Mouse (Mus musculus): Measurements from ENCODE around the gene Zfp3.
A peak's percentile ranks its signal among the peaks of the same experiment; 100 is the strongest.
"Not testable (repeated sequence)": the region's sequence is repeated elsewhere in the genome, so short reads cannot be mapped to it uniquely, and the experiment has no call there.

Gene Zfp3

GRCm38 (mm10) chr11:70754958-70755357, 9.1 kb upstream of the Zfp3 start:
- no peak for DNase-seq (ENCODE audit: extremely low read depth, insufficient read length, low spot score)

DNA sequence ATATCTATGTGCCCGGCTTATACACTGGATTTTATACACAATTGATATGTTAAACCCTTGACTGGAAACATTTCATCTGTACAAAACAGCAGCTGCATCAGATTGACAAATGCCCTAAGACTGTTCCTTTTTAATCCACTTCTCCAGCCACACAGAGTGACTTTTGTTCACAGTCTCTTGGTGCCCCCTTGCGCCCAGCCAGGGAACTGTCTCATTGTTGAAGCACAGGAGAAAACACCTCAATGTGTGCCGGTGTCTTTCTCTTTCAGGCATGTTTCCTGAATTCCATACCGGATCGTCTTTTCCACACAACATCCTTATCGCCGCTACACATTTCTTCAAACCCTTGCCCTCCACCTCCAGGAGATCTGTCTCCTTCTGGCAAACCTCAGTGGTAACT, 8.4 kb upstream of the Zfp3 start:
- no peak for DNase-seq (ENCODE audit: extremely low read depth, insufficient read length, low spot score)

- DNase-seq (ENCODE audit: extremely low read depth, insufficient read length, low spot score): not testable (repeated sequence)
These were observed 3.6 kb upstream of the Zfp3 start for GRCm38 (mm10) chr11:70760446-70760845.

DNA sequence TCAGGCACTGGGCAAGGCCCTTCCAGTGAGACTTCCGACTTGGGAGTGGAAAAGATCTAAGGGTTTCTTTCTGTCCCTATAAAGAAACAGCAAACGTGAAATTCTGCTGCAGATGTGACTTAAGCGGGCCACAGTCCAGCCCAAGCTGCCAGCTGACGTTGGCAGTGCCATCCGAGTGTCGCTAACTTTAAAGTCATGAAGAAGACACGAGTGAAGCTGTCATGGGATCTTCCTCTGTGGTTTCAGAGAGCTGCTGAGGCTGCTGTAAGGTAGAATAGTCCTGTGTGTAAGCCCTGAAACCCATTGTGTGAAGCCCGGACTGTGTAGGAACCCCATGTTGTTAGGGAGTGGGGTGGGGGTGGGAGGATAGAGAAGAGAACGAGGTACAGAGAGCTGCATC, 1.4 kb upstream of the Zfp3 start:
- DNase-seq (ENCODE audit: extremely low read depth, insufficient read length, low spot score): no peak

- no peak for DNase-seq (ENCODE audit: extremely low read depth, insufficient read length, low spot score)
These were observed 450 bp upstream of the Zfp3 start for GRCm38 (mm10) chr11:70763582-70763935.

GRCm38 (mm10) chr11:70765776-70766445, 1.9 kb downstream of the Zfp3 start:
- DNase-seq (ENCODE audit: extremely low read depth, insufficient read length, low spot score): peak; percentile 38

- DNase-seq (ENCODE audit: extremely low read depth, insufficient read length, low spot score): no peak
These were observed 6.8 kb downstream of the Zfp3 start for GRCm38 (mm10) chr11:70770804-70771203.

DNA sequence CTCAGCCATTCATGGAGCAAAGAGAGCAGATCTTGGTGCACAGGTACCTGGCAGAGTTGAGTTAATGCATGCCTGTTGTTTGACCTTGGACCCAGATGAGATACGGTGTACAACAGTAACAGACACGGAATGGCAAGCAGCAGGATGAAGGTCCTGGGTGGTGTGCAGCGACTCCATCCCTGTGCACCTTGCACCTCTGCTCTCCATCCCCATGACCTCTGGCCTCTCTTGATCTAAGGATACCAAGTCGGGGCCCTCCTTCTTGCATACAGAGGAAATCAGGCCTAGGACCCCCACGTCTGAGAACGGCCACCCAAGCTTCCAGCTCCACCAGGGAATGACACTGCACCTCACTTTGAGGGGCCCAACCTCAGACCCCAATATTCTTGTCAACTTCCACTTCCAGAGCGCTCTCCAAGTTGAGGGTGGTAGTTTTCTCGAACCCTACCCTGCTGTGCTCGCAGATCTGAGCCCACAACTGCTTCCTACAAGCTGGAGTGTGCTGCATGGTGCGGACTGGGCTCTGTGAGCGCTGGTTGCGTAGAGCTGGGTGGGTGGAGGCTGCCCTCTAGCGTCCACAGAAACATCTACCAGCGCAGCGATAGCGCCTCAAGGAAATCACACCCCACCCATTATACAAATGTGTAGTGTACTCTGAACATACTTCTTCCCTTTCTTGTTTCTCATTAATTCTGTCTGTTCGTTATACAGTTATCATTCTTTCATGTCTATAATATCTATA, 13.0 kb downstream of the Zfp3 start:
- peak; percentile 56 for DNase-seq (ENCODE audit: extremely low read depth, insufficient read length, low spot score)

GRCm38 (mm10) chr11:70777634-70778033, 13.6 kb downstream of the Zfp3 start:
- DNase-seq (ENCODE audit: extremely low read depth, insufficient read length, low spot score): no peak

DNA sequence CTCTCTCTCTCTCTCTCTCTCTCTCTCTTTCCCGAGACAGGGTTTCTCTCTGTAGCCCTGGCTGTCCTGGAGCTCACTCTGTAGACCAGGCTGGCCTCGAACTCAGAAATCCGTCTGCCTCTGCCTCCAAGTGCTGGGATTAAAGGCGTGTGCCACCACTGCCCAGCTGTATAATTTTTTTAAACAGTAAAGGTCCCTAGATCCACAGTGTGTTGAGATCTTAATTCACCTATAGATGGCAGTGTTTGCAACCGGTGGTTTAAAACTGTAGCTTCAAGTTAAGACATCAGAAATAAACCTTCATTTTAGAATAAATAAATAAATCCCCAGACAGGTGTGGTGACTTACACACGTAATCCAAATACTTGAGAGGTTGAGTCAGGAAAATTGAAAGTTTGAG, 14.0 kb downstream of the Zfp3 start:
- DNase-seq (ENCODE audit: extremely low read depth, insufficient read length, low spot score): peak; percentile 20

GRCm38 (mm10) chr11:70785908-70786307, 21.9 kb downstream of the Zfp3 start:
- DNase-seq (ENCODE audit: extremely low read depth, insufficient read length, low spot score): no peak

DNA sequence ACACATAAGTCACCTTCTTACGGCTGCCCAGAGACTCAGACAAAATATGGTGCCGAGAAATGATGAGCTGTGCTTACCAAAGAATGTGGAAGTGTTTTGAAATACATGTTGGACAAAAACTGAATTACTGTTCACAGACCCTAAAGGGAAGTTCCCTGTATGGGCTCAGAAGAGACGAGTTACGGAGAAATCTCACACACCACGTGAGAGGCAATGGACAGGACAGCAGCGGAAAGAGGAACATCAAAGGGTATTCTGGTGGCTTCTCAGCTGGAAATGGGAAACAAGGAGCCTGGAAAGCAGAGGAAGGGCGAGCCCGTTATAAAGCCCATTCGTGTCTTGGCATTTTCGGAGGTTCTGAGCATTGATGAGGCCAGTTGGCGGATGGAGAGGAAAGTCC, 23.0 kb downstream of the Zfp3 start:
- DNase-seq (ENCODE audit: extremely low read depth, insufficient read length, low spot score): no peak

GRCm38 (mm10) chr11:70788972-70789655, 25.1 kb downstream of the Zfp3 start:
- no peak for DNase-seq (ENCODE audit: extremely low read depth, insufficient read length, low spot score)

GRCm38 (mm10) chr11:70790426-70790825, 26.4 kb downstream of the Zfp3 start:
- no peak for DNase-seq (ENCODE audit: extremely low read depth, insufficient read length, low spot score)

GRCm38 (mm10) chr11:70790874-70791551, 27.0 kb downstream of the Zfp3 start:
- DNase-seq (ENCODE audit: extremely low read depth, insufficient read length, low spot score): no peak

DNA sequence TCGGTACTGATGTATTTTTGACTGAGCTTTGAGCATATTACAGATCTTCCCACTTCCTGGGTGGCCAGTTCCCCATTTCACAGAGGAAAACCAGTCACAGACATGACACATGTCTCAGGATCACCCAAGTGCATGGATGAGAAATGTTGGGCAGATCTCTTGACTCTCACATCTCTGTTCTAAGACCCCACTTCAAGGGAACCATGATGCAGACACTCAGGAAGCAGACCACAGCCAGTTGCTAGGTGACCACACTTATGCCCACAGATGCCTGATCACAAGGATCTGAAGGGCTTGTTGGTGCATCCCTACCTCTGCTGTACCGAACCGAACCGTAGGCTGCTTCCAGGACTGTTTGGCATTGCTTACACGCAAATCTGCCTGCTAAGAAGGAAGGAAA, 27.7 kb downstream of the Zfp3 start:
- DNase-seq (ENCODE audit: extremely low read depth, insufficient read length, low spot score): no peak

GRCm38 (mm10) chr11:70792409-70792808, 28.4 kb downstream of the Zfp3 start:
- no peak for DNase-seq (ENCODE audit: extremely low read depth, insufficient read length, low spot score)

- no peak for DNase-seq (ENCODE audit: extremely low read depth, insufficient read length, low spot score)
These were observed 38.3 kb downstream of the Zfp3 start for GRCm38 (mm10) chr11:70802208-70802864.

GRCm38 (mm10) chr11:70802865-70803261, 38.9 kb downstream of the Zfp3 start:
- DNase-seq (ENCODE audit: extremely low read depth, insufficient read length, low spot score): no peak

GRCm38 (mm10) chr11:70803711-70804200, 39.7 kb downstream of the Zfp3 start:
- no peak for DNase-seq (ENCODE audit: extremely low read depth, insufficient read length, low spot score)

DNA sequence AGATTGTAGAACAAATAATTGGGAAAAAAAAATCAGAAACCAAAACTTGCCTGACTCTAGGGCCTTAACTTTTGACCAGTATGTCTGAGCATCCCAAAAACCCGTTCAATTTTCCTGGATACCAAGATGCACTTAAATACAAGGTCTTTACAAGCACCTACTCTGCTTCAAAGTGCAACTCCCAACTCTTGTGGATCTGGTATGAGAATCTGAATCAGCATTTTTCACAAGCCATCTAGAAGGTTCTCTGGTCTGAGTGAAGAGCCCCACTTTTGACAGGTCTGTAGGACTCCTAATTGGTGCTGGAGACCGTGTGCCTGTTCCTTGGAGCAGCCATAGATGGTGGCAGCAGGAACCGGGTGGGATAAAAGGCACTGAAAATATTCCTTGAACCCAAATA, 40.4 kb downstream of the Zfp3 start:
- no peak for DNase-seq (ENCODE audit: extremely low read depth, insufficient read length, low spot score)

Measured in 3134 (cell line).